Mouse (Mus musculus) limb, embryonic 13.5 days (tissue): ENCODE data around the gene Ddx11. TPM values are rescaled to one million over a fixed set of nuclear protein-coding genes. Genes with fewer than 3 reads are reported as not detected.
A peak's percentile ranks its signal among the peaks of the same experiment; 100 is the strongest.
"Not testable (repeated sequence)": the region's sequence is repeated elsewhere in the genome, so short reads cannot be mapped to it uniquely, and the experiment has no call there.

Source experiments
- ATAC-seq: fragments of 200-750 bp; cut with Nextera tagmentation; 2 replicates; pipeline ENCODE4 v1.8.0; 2017; ENCODE audit warnings: low read depth, moderate number of reproducible peaks, moderate TSS enrichment; ENCODE audit not compliant: low FRiP score
- H3K27ac ChIP-seq: fragments of 300-500 bp; sonication (generic); 2 replicates; pipeline ENCODE4 v1.5.1; 2015; ENCODE audit warnings: inconsistent platforms, mild to moderate bottlenecking, moderate library complexity
- H3K27me3 ChIP-seq: fragments of 300-500 bp; sonication (generic); 2 replicates; pipeline ENCODE4 v1.6.1; 2015; ENCODE audit warnings: mild to moderate bottlenecking, inconsistent platforms
- H3K36me3 ChIP-seq: fragments of 300-500 bp; sonication (generic); 2 replicates; pipeline ENCODE4 v1.6.1; 2015; ENCODE audit warnings: inconsistent platforms, mild to moderate bottlenecking, moderate library complexity
- H3K4me1 ChIP-seq: fragments of 300-500 bp; sonication (generic); 2 replicates; pipeline ENCODE4 v1.6.1; 2015; ENCODE audit warnings: inconsistent platforms
- H3K4me2 ChIP-seq: fragments of 300-500 bp; sonication (generic); replicated peaks from 2 replicates; pipeline ENCODE4 v1.6.1; 2015; ENCODE audit warnings: inconsistent platforms, mild to moderate bottlenecking, moderate library complexity
- H3K4me3 ChIP-seq: fragments of 300-500 bp; sonication (generic); 2 replicates; pipeline ENCODE4 v1.5.1; 2015; ENCODE audit warnings: moderate library complexity, mild to moderate bottlenecking, inconsistent platforms
- H3K9ac ChIP-seq: fragments of 300-500 bp; sonication (generic); 2 replicates; pipeline ENCODE4 v1.6.1; 2015; ENCODE audit warnings: mild to moderate bottlenecking, inconsistent platforms
- H3K9me3 ChIP-seq: fragments of 300-500 bp; sonication (generic); 2 replicates; pipeline ENCODE4 v1.6.1; 2016; ENCODE audit warnings: inconsistent platforms
- WGBS: fragments of 180-500 bp; shearing (Covaris S2); methylation state at CpG from one replicate; pipeline ENCODE4 v1.1.7; 2015; 5-methylcytosine and 5-hydroxymethylcytosine counted together
- polyA plus RNA-seq: library from polyadenylated mRNA; unstranded; fragments of >200 nt; fragmentation: Nextera tagmentation; extraction: Ambion mirVana; gene quantifications from 2 replicates; pipeline ENCODE4 v1.2.1, GENCODE M21; 2015

Ddx11 gene
- polyA plus RNA-seq, 1 experiment from 2014 or later = 25.9 TPM

DNA sequence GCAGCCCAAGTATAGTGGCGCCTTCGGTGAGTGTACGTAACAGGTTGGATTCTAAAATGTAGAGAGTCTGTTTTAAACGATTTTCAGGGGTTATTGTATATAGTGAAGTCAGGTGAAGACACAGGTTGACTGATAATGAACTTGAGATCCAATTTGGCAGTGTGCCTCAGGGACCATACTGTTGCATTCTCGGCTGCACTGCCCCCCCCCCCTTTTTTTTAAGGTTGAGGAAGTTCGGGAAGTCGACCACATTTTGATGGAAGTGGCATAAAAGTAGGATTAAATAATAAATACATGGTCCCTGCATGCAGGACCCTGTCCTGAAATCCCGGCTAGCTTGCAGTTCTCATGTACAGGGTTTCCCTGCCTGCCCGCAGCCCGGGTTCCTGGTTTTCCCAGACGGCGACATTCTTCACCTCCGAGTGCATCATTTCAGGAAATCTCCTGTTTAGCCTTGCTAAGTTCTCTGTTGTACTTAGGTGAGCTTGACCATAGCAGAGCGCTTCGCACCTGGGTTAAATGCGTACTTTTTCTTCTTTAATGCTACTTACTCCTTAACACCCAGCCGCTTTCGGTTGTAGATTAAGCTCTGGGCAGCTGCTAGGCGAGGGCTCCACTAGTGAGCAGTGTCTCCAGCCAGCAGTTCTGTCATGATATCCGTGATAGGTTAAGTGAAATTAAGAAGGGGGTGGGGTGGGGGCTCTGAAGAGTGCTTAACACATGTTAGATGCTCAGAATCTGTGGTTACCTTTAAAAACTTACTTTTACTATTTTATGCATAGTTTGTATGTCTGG lies 693 bp downstream of the Ddx11 start:
- 2% methylated on average over 20 of the region's 20 CpGs for WGBS
- H3K27ac ChIP-seq = peak overlapping the region; percentile 84
- H3K36me3 ChIP-seq = peaks cover 40% of the 10 kb centered on the region
- no peaks in the 10 kb centered on the region for H3K9me3 ChIP-seq
- no peaks in the 10 kb centered on the region for H3K27me3 ChIP-seq
- H3K9ac ChIP-seq = peak overlapping the region; percentile 78
- H3K4me3 ChIP-seq = peak overlapping the region; percentile 80
- H3K4me1 ChIP-seq = peaks cover 16% of the 10 kb centered on the region
- ATAC-seq = peak; percentile 26; the same call in 1 of the 2 replicates
- peak overlapping the region; percentile 82 for H3K4me2 ChIP-seq

DNA sequence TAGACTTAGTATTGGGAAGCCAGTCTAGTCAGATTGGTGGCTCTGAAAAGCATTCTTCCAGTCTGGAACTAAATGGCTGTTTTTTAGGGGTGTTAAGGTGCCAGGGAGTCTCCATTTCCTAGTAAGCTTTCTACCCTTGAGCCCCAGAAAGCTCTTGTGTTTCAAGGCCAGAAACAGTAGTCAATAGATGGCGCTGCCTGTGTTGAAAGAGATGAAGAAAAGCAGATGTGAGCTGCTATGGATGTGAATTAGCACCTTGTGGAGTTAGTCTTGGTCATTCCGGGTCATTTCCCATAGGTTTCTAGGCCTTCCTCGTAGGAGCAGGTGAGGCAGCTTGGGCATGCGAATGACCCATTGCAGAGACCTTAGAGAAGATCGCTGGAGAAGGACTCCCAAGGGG lies 1.9 kb downstream of the Ddx11 start:
- WGBS = 62% methylated on average over 5 of the region's 5 CpGs
- no peak overlapping the region for H3K27ac ChIP-seq
- no peaks in the 10 kb centered on the region for H3K27me3 ChIP-seq
- H3K4me2 ChIP-seq = peak overlapping the region; percentile 82
- H3K4me3 ChIP-seq = peak overlapping the region; percentile 80; the same call in 1 of the 2 replicates
- no peaks in the 10 kb centered on the region for H3K9me3 ChIP-seq
- peak overlapping the region; percentile 0; the same call in 1 of the 2 replicates for H3K9ac ChIP-seq
- no peak for ATAC-seq
- peaks cover 16% of the 10 kb centered on the region for H3K4me1 ChIP-seq
- H3K36me3 ChIP-seq = peaks cover 37% of the 10 kb centered on the region

DNA sequence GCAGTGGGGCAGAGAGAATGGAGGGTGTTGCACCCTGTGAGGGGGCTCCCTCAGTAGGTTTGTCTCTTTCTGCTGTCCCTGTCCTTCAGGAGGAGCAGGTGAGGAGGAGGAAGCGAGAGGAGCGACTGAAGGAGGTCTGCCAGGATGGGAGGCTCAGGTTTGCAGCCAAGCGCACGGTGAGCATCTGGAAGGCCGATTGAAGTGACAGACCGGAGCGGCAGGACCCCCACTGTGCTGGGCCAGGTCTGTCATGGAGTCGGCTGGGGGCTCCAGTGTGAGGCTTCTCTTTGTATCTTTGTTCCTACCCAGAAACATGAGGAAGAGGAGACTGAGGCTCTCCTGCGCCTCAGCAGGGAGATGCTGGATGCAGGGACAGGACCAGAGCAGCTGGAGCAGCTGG lies 7.1 kb downstream of the Ddx11 start:
- Histone ChIP-seq H3K36me3 (peaks cover 83% of the 10 kb centered on the region), H3K4me1 (peaks cover 2% of the 10 kb centered on the region), H3K4me3 (no peak overlapping the region), H3K9ac (no peak overlapping the region), H3K9me3 (no peaks in the 10 kb centered on the region), H3K27me3 (no peaks in the 10 kb centered on the region), H3K4me2 (no peak overlapping the region), H3K27ac (no peak overlapping the region)
- no peak for ATAC-seq
- WGBS = 87% methylated on average over 9 of the region's 9 CpGs

DNA sequence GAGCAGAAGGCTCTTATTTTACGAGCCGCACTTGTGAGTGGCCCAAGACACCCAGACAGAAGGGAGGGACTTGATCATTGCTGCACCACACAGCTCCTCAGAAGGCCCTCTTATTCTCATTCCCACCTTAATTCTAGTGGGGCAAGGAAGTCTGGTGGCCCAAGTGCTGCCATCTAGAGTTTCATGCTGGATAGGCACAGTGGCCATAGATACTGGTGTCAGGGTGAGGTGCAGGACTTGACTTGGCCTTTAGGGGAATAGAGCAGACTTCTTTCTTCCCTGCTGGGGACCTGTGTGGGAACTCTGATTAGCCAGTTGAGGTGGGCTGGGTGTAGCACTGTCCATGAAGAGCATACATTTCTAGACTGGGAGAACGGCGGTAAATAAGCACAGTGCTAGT lies 7.9 kb downstream of the Ddx11 start:
- WGBS = 95% methylated on average over 4 of the region's 4 CpGs

GRCm38 (mm10) chr17:66152706-66153662 lies 29.7 kb downstream of the Ddx11 start:
- WGBS = 74% methylated on average over 6 of the region's 8 CpGs
- ATAC-seq = peak; percentile 68
- not testable (repeated sequence) for H3K9ac ChIP-seq, H3K9me3 ChIP-seq, H3K27me3 ChIP-seq, H3K4me1 ChIP-seq, H3K4me3 ChIP-seq, H3K27ac ChIP-seq, H3K4me2 ChIP-seq
- peaks cover 44% of the 10 kb centered on the region for H3K36me3 ChIP-seq

More for the DNA sequence above, 7.9 kb downstream of the Ddx11 start:
- no peak for ATAC-seq
- Histone ChIP-seq H3K4me1 (no peaks in the 10 kb centered on the region), H3K9ac (no peak overlapping the region), H3K36me3 (peaks cover 89% of the 10 kb centered on the region), H3K4me3 (no peak overlapping the region), H3K9me3 (no peaks in the 10 kb centered on the region), H3K27me3 (no peaks in the 10 kb centered on the region), H3K27ac (no peak overlapping the region), H3K4me2 (no peak overlapping the region)

DNA sequence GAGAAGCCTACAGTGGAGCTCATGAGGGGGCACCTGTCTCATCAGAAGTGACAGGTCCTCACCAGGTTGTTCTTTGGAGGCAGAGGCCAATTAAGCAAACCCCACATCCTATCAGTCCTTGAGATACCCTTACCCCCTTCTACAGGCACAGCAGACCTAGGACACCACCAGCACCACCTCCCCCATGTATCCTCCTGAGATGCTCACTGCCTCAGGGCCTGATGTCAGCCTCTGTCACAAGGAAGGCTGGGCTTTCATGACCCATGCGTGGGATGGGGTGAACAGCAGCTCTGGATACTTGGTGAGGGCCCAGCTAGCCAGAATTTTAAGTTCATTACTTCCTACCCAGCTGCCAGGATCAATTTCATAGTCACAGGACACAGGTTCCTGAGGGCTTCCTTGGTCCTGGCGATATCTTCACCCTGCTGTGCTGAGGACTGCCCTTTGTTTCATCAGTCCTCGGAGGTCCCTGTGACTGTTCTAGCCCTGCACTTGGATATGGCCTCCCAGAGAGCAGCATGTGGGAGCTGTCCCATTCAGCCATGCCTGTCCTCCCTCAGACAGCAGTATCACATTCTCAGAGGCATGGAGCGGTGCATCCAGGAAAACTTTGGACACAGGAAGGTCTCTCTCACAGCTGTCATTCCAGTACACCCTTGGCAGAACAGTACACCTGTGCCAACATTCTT lies 30.6 kb downstream of the Ddx11 start:
- not testable (repeated sequence) for H3K9me3 ChIP-seq, H3K27me3 ChIP-seq, H3K27ac ChIP-seq, H3K4me1 ChIP-seq, ATAC-seq, H3K4me3 ChIP-seq, H3K4me2 ChIP-seq, H3K9ac ChIP-seq
- H3K36me3 ChIP-seq = peaks cover 35% of the 10 kb centered on the region
- 97% methylated on average over 4 of the region's 4 CpGs for WGBS

DNA sequence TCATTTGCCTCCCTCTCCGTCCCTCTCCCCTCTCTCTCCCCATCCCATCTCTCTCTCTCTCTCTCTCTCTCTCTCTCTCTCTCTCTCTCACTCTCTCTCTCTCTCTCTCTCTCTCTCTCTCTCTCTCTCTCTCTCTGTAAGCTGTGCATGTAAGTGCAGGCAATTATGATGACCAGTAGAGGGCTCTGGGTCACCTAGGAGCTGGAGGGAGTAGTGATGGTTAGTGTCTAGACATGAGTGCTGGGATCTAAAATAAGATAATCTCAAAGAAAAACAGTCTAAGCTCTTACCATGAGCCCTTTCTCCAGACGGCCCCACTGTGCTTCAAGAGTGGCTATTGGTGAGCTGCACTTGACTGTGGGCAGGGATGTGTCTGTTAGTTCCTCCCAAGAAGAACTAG lies 31.6 kb downstream of the Ddx11 start:
- Histone ChIP-seq H3K27me3 (no peaks in the 10 kb centered on the region), H3K27ac (no peak overlapping the region), H3K4me3 (no peak overlapping the region), H3K4me1 (no peaks in the 10 kb centered on the region), H3K36me3 (peaks cover 25% of the 10 kb centered on the region), H3K9ac (no peak overlapping the region), H3K4me2 (no peak overlapping the region), H3K9me3 (no peaks in the 10 kb centered on the region)
- WGBS = 77% methylated on average over 2 of the region's 2 CpGs
- no peak for ATAC-seq

GRCm38 (mm10) chr17:66158271-66158670 lies 35.0 kb downstream of the Ddx11 start:
- Histone ChIP-seq H3K4me1 (no peaks in the 10 kb centered on the region), H3K27me3 (no peaks in the 10 kb centered on the region), H3K4me3 (no peak overlapping the region), H3K9me3 (0 out of 2 replicates have a peak, but pooled peaks cover 15% of the 10 kb centered on the region), H3K36me3 (no peaks in the 10 kb centered on the region), H3K9ac (no peak overlapping the region), H3K4me2 (no peak overlapping the region), H3K27ac (no peak overlapping the region)
- 90% methylated on average over 5 of the region's 5 CpGs for WGBS
- no peak for ATAC-seq

GRCm38 (mm10) chr17:66167141-66167540 lies 43.8 kb downstream of the Ddx11 start:
- not testable (repeated sequence) for H3K4me1 ChIP-seq, ATAC-seq, H3K4me3 ChIP-seq, H3K9ac ChIP-seq, H3K27me3 ChIP-seq, H3K4me2 ChIP-seq, H3K36me3 ChIP-seq, H3K27ac ChIP-seq
- H3K9me3 ChIP-seq = 0 out of 2 replicates have a peak, but pooled peaks cover 19% of the 10 kb centered on the region
- 94% methylated on average over 5 of the region's 5 CpGs for WGBS

GRCm38 (mm10) chr17:66170971-66171370 lies 47.7 kb downstream of the Ddx11 start:
- not testable (repeated sequence) for H3K4me3 ChIP-seq, H3K4me2 ChIP-seq, H3K9me3 ChIP-seq, H3K27me3 ChIP-seq, H3K9ac ChIP-seq, H3K36me3 ChIP-seq, ATAC-seq, H3K4me1 ChIP-seq, H3K27ac ChIP-seq
- WGBS = 94% methylated on average over 15 of the region's 15 CpGs

- Histone ChIP-seq H3K9ac (no peak overlapping the region), H3K9me3 (no peaks in the 10 kb centered on the region), H3K4me1 (no peaks in the 10 kb centered on the region), H3K27ac (no peak overlapping the region), H3K27me3 (no peaks in the 10 kb centered on the region), H3K4me2 (no peak overlapping the region), H3K4me3 (no peak overlapping the region), H3K36me3 (no peaks in the 10 kb centered on the region)
- 90% methylated on average over 8 of the region's 8 CpGs for WGBS
- ATAC-seq = no peak
Observed at GRCm38 (mm10) chr17:66190577-66190976, 67.3 kb downstream of the Ddx11 start.

GRCm38 (mm10) chr17:66197041-66197440 lies 73.7 kb downstream of the Ddx11 start:
- no peaks in the 10 kb centered on the region for H3K9me3 ChIP-seq
- H3K9ac ChIP-seq = no peak overlapping the region
- 43% methylated on average over 3 of the region's 3 CpGs for WGBS
- no peak for ATAC-seq
- no peaks in the 10 kb centered on the region for H3K27me3 ChIP-seq
- H3K4me2 ChIP-seq = no peak overlapping the region
- H3K36me3 ChIP-seq = no peaks in the 10 kb centered on the region
- no peak overlapping the region for H3K27ac ChIP-seq
- no peak overlapping the region for H3K4me3 ChIP-seq
- H3K4me1 ChIP-seq = no peaks in the 10 kb centered on the region
